Mouse (Mus musculus) neural tube, embryonic 15.5 days (tissue): ENCODE results near the gene Spag4. TPM values are rescaled to one million over a fixed set of nuclear protein-coding genes. Genes with fewer than 3 reads are reported as not detected.

ENCODE experiments used
- ATAC-seq: fragments of 200-750 bp; cut with Nextera tagmentation; 2 replicates; pipeline ENCODE4 v1.8.0; 2017; ENCODE audit warnings: mild to moderate bottlenecking, moderate TSS enrichment, moderate library complexity; ENCODE audit not compliant: low FRiP score
- H3K27ac ChIP-seq: fragments of 300-500 bp; sonication (generic); replicated peaks from 2 replicates; pipeline ENCODE4 v1.5.1; 2015; ENCODE audit warnings: mild to moderate bottlenecking, inconsistent platforms
- H3K27me3 ChIP-seq: fragments of 300-500 bp; sonication (generic); replicated peaks from 2 replicates; pipeline ENCODE4 v1.6.1; 2015; ENCODE audit warnings: inconsistent platforms
- H3K36me3 ChIP-seq: fragments of 300-500 bp; sonication (generic); 2 replicates; pipeline ENCODE4 v1.6.1; 2015; ENCODE audit warnings: inconsistent platforms
- H3K4me1 ChIP-seq: fragments of 300-500 bp; sonication (generic); 2 replicates; pipeline ENCODE4 v1.6.1; 2015; ENCODE audit warnings: inconsistent platforms
- H3K4me2 ChIP-seq: fragments of 300-500 bp; sonication (generic); 2 replicates; pipeline ENCODE4 v1.6.1; 2015; ENCODE audit warnings: inconsistent platforms, mild to moderate bottlenecking, moderate library complexity
- H3K4me3 ChIP-seq: fragments of 300-500 bp; sonication (generic); replicated peaks from 2 replicates; pipeline ENCODE4 v1.5.1; 2015; ENCODE audit warnings: mild to moderate bottlenecking, inconsistent platforms
- H3K9ac ChIP-seq: fragments of 300-500 bp; sonication (generic); replicated peaks from 2 replicates; pipeline ENCODE4 v1.6.1; 2015; ENCODE audit warnings: mild to moderate bottlenecking, inconsistent platforms
- H3K9me3 ChIP-seq: fragments of 300-500 bp; sonication (generic); replicated peaks from 2 replicates; pipeline ENCODE4 v1.6.1; 2016; ENCODE audit warnings: inconsistent platforms
- WGBS: fragments of 180-500 bp; shearing (Covaris S2); methylation state at CpG from one replicate; pipeline ENCODE4 v1.1.7; 2015; ENCODE audit warnings: mixed read lengths; 5-methylcytosine and 5-hydroxymethylcytosine counted together
- polyA plus RNA-seq: library from polyadenylated mRNA; unstranded; fragments of >200 nt; fragmentation: Nextera tagmentation; extraction: Ambion mirVana; gene quantifications from 2 replicates; pipeline ENCODE4 v1.2.1, GENCODE M21; 2015

The Spag4 gene
- polyA plus RNA-seq, 1 experiment from 2014 or later = 5.9 TPM

DNA sequence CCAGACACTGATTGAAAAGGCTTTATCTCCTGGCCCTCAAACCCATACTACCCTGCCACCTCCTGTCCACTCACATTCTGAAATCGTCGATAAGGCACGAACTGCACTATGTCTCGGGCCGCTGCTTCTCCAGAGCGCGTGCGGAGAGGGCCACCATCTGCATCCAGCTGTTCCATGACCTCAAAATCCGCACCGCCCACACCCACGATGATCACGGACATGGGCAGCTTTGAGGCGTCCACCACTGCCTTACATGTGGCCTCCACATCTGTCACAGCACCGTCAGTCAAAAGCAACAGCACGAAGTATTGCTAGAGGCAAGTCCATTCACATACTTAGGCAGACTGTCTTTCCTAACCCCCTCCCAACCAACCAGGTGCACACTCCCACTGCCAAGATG is 8.8 kb downstream of the Spag4 start:
- no peak overlapping the region for H3K4me3 ChIP-seq
- no peak overlapping the region for H3K9ac ChIP-seq
- WGBS = 95% methylated on average over 15 of the region's 15 CpGs
- ATAC-seq = no peak
- no peaks in the 10 kb centered on the region for H3K4me1 ChIP-seq
- no peak overlapping the region for H3K27ac ChIP-seq
- no peak overlapping the region for H3K4me2 ChIP-seq
- H3K27me3 ChIP-seq = no peaks in the 10 kb centered on the region
- no peaks in the 10 kb centered on the region for H3K9me3 ChIP-seq
- peaks cover 91% of the 10 kb centered on the region for H3K36me3 ChIP-seq

DNA sequence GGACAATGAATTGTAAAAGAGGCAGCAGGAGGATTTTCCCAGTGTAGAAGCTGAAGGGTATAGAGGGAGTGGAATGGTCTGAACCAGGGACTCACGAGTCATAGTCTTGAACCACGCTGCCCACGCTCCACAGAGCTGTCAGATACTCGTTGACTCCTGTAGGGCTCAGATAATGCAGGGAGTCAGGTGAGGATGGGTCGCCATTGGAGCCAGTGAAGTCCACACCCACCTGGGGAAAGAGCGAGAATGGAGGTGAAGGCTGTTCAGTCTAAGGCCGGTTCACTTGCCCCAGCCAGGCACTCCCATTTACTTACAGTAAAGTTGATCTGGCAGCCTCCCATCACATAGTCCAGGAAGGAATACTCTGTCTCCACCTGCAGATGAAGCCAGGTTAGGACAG is 12.5 kb downstream of the Spag4 start:
- Histone ChIP-seq H3K36me3 (peaks cover 62% of the 10 kb centered on the region), H3K4me1 (peaks cover 7% of the 10 kb centered on the region), H3K9ac (no peak overlapping the region), H3K4me3 (no peak overlapping the region), H3K4me2 (no peak overlapping the region), H3K27me3 (no peaks in the 10 kb centered on the region), H3K27ac (no peak overlapping the region), H3K9me3 (no peaks in the 10 kb centered on the region)
- 96% methylated on average over 7 of the region's 7 CpGs for WGBS
- ATAC-seq = no peak

DNA sequence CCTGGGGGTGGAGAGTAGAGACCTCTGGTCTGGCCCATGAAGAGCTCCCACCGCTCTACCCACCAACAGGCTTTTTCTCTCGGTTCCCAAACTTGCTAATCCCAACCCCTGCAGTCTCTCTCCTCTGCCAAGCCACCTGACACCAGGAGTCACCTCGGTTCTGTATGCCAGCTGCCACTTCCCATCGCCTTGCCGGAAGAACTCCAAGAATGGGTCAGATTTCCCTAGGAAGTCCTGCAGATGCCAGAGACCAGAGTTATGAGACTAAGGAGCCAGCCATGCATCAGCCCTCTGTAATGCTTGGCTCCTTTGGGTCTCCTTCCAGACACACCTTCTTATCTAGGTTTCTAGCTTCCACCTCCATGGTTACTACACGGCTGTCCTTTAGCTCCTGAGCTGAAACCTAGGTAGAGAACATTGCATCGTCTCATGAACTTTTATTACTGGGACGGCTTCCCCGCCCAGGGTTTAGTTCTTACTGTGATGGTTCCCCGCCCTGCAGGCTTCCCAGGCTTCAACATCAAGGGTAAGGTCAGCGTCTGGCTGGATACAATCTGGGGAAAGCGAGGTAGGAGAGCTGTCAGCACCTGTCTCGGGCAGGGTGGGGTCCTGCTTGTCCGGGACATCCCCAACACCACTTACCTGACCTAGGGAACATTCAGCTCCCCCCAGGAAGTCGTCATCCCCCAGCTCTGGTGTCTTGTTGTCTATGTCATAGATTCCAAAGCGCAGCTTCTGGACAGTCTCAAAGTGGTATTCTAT is 13.6 kb downstream of the Spag4 start:
- Histone ChIP-seq H3K4me1 (peaks cover 7% of the 10 kb centered on the region), H3K27me3 (no peaks in the 10 kb centered on the region), H3K36me3 (peaks cover 50% of the 10 kb centered on the region), H3K9ac (no peak overlapping the region), H3K4me2 (no peak overlapping the region), H3K9me3 (no peaks in the 10 kb centered on the region), H3K27ac (no peak overlapping the region), H3K4me3 (no peak overlapping the region)
- no peak for ATAC-seq
- WGBS = 92% methylated on average over 16 of the region's 16 CpGs

DNA sequence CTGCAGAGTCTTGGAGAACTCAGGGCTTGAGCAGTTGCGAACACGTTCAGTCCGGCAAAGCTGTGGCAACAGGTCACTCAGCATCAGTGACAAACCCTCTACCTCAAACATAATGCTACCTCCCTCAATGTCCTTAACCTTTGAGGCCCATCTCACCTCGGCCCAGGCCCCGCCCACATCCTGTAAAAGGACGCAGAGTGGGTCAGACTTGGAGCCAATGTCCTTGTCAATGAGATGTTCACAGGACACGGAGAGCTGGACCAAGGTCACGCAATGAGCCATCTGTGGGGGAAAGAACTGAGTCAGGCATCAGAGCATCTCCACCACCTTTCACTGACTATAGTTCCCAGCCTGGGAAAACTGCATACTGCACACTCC is 14.2 kb downstream of the Spag4 start:
- 90% methylated on average over 8 of the region's 8 CpGs for WGBS
- ATAC-seq = no peak
- H3K9ac ChIP-seq = no peak overlapping the region
- peaks cover 7% of the 10 kb centered on the region for H3K4me1 ChIP-seq
- H3K4me2 ChIP-seq = no peak overlapping the region
- H3K27ac ChIP-seq = no peak overlapping the region
- no peak overlapping the region for H3K4me3 ChIP-seq
- H3K36me3 ChIP-seq = peaks cover 44% of the 10 kb centered on the region
- H3K9me3 ChIP-seq = no peaks in the 10 kb centered on the region
- no peaks in the 10 kb centered on the region for H3K27me3 ChIP-seq

DNA sequence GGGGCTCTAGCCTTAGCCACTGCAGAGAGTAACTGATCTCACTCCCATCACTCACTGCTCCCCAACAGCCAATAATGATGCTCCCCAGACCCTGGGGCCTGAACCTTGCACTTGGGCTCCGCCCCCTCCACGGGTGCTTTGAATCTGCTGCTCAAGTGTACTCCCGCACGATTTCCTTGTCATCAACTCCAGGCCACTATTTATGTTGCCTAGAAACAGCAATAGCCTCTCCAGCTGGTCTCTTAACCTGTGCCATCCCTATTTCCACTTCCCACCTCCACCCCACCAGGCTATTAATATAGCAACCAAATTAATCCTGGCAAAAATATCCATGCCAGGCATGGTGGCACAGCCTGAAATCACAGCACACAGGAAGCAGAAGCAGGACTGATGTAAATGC is 14.7 kb downstream of the Spag4 start:
- H3K9ac ChIP-seq = no peak overlapping the region
- 48% methylated on average over 4 of the region's 4 CpGs for whole genome bisulfite sequencing
- H3K27ac ChIP-seq = no peak overlapping the region
- H3K4me2 ChIP-seq = no peak overlapping the region
- H3K27me3 ChIP-seq = no peaks in the 10 kb centered on the region
- no peaks in the 10 kb centered on the region for H3K9me3 ChIP-seq
- no peak overlapping the region for H3K4me3 ChIP-seq
- peaks cover 7% of the 10 kb centered on the region for H3K4me1 ChIP-seq
- no peak for ATAC-seq
- peaks cover 39% of the 10 kb centered on the region for H3K36me3 ChIP-seq

DNA sequence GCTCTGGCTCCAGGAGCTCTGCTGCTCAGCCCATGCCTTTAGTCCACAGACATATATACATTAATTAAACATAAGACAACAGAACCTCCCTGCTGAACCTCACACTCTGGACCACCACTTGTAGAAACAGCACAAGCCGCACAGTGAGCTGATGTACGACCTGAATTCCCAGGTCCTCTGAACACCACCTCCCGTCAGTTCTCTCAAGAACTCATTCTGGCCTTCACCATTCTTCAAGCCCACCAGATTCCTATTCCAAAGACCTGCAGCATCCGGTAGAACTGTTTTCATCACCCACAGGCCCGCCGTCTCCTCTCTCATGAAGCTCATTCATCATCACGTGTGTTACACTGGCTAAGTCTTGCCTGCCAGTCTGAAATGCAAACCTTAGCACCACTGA is 15.4 kb downstream of the Spag4 start:
- peaks cover 7% of the 10 kb centered on the region for H3K4me1 ChIP-seq
- no peak overlapping the region for H3K4me2 ChIP-seq
- no peaks in the 10 kb centered on the region for H3K9me3 ChIP-seq
- no peaks in the 10 kb centered on the region for H3K27me3 ChIP-seq
- H3K4me3 ChIP-seq = no peak overlapping the region
- 88% methylated on average over 7 of the region's 7 CpGs for WGBS
- ATAC-seq = no peak
- H3K27ac ChIP-seq = no peak overlapping the region
- peaks cover 32% of the 10 kb centered on the region for H3K36me3 ChIP-seq
- no peak overlapping the region for H3K9ac ChIP-seq

DNA sequence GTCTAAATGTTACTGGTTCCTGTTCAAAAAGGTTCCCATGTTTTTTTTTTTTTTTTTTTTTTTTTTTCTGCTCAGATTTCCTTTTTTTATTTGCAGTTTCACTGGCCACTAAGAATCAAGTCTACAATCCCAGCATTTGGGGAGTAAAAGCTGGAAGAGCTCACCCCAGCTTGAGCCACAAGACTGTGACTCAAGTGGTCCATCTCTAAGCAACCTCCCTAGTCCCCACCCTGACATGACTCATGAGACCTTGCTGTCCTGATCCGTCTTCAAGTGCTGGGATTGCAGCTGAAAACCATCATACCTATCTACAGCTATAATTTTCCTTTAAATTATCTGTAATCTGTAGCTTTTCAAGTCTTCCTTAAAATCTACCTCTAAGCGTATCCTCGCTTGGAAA is 19.6 kb downstream of the Spag4 start:
- WGBS = 88% methylated on average over 3 of the region's 3 CpGs
- no peak for ATAC-seq
- H3K9ac ChIP-seq = no peak overlapping the region
- H3K27ac ChIP-seq = no peak overlapping the region
- H3K4me3 ChIP-seq = no peak overlapping the region
- no peaks in the 10 kb centered on the region for H3K27me3 ChIP-seq
- peaks cover 12% of the 10 kb centered on the region for H3K4me1 ChIP-seq
- H3K36me3 ChIP-seq = no peaks in the 10 kb centered on the region; the same call in 1 of the 2 replicates
- H3K9me3 ChIP-seq = no peaks in the 10 kb centered on the region
- H3K4me2 ChIP-seq = no peak overlapping the region

DNA sequence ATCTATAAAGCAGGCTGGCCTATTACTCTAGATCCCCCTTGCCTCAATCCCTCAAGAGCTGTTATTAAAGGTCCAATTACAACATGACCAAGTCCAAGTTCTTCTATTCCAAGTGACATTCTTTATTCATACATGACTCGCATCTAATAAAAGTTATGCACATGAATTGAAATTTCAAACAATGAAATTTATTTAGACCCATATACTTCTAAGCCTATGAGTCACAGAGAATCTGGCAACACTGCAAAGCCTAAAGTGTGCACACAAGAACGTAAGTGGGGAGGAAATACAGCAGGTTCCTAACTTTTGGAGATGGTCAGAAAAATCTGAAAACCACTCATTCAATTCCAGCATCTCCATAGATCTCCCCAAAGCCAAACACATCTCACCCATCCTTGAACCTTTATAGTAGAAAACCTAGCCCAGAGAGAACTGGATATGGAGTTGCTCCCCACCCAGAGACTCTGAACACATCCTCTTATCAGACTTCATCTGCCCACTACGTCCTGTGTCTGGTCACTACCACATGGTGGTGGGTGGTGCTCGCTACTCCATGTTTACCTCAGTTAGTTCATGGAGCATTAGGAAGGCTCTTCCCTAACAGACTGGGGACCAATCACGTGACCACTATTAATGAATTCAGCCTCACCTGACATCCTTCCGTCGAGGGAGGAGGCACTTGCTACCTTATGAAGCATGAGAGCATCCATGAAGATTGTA is 22.6 kb downstream of the Spag4 start:
- no peak overlapping the region for H3K27ac ChIP-seq
- 90% methylated on average over 7 of the region's 7 CpGs for WGBS

DNA sequence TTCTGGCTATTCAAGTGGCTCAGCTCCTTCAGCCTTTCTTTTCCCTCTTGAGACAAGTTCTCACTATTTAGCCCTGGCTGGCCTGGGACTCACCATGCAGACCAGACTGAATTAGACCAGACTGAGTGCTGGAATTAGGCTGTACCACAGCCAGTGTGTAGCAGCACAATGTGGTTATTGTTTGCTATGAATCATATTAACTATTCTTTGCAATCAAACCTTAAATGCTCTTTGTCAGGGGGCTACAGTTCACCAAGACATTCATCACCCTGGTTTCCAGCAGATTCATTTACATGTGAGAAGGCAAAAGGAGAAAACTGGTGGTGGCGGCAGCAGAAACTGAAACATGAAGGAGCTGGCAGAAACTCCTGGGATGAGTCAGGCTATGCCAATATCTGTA is 24.8 kb downstream of the Spag4 start:
- WGBS = 48% methylated on average over 1 of the region's 1 CpGs
- Histone ChIP-seq H3K9ac (no peak overlapping the region), H3K9me3 (no peaks in the 10 kb centered on the region), H3K4me3 (no peak overlapping the region), H3K36me3 (peaks cover 2% of the 10 kb centered on the region; the same call in 1 of the 2 replicates), H3K4me2 (no peak overlapping the region), H3K27me3 (no peaks in the 10 kb centered on the region), H3K4me1 (peaks cover 13% of the 10 kb centered on the region), H3K27ac (no peak overlapping the region)
- no peak for ATAC-seq

More for the DNA sequence above, 22.6 kb downstream of the Spag4 start:
- Histone ChIP-seq H3K4me1 (peaks cover 13% of the 10 kb centered on the region), H3K9me3 (no peaks in the 10 kb centered on the region), H3K36me3 (no peaks in the 10 kb centered on the region; the same call in 1 of the 2 replicates), H3K4me3 (no peak overlapping the region), H3K27me3 (no peaks in the 10 kb centered on the region), H3K9ac (no peak overlapping the region), H3K4me2 (no peak overlapping the region)
- no peak for ATAC-seq

DNA sequence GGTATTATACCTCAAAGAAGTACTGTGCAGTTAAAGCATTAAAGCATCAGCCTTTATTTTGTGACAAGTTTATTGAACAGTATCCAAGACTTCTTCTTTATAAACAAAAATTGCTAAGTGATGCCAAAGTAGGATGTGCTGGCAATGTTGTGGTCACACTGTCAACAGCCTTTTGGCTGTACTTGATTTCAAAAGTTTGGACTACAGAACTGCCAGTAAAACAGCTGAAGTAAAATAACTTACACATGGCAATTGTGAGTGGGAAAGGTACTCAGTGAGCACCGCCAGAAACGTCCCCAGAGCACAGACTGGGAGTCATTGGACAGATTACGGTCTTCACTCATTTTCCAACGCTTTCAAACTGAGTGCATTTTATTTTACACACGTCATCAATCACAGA is 27.0 kb downstream of the Spag4 start:
- ATAC-seq = no peak
- no peak overlapping the region for H3K4me2 ChIP-seq
- WGBS = 82% methylated on average over 5 of the region's 5 CpGs

DNA sequence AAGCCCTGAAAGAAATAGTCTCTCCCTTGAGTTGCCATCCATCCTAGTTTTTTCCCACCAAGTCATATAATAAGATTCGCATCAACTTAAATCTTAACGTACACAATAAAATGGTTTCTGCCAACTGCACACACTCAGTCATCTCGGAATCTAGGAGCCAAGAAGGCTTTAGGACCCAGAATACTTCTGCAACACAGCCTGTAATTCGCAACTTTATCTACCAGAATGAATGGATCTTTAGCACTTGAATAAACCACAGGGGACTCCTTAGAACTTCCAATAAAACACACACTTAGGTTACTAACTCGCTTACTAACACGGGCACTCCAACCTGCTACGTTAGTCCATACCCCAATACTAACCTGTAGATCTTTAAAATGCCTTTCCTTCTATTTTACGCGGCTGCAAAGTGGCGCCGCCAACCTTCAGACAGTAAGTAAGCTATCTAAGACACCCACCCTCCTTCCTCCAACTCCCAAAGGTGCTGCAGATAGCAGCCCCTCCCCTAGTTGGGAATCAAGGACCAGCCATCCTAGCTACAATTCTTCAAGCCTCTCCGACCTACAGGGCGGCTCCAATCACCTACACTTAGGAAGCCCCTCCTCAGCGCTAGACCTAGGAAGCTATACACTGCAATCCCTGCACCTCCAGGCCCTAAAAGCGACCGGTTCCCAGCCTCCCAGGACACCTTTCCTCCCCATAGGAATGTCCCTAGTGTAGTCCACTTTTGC is 45.8 kb downstream of the Spag4 start:
- H3K27me3 ChIP-seq = no peaks in the 10 kb centered on the region
- peak overlapping the region; percentile 97 for H3K27ac ChIP-seq
- H3K4me1 ChIP-seq = peaks cover 28% of the 10 kb centered on the region
- H3K36me3 ChIP-seq = no peaks in the 10 kb centered on the region
- H3K4me2 ChIP-seq = peak overlapping the region; percentile 70
- no peaks in the 10 kb centered on the region for H3K9me3 ChIP-seq
- peak; percentile 76 for ATAC-seq
- peak overlapping the region; percentile 89 for H3K9ac ChIP-seq
- peak overlapping the region; percentile 61 for H3K4me3 ChIP-seq
- 1% methylated on average over 16 of the region's 16 CpGs for WGBS

More for the DNA sequence above, 27.0 kb downstream of the Spag4 start:
- no peak overlapping the region for H3K9ac ChIP-seq
- no peaks in the 10 kb centered on the region for H3K9me3 ChIP-seq
- H3K27ac ChIP-seq = no peak overlapping the region
- peaks cover 16% of the 10 kb centered on the region for H3K4me1 ChIP-seq
- H3K4me3 ChIP-seq = no peak overlapping the region
- peaks cover 19% of the 10 kb centered on the region for H3K36me3 ChIP-seq
- H3K27me3 ChIP-seq = no peaks in the 10 kb centered on the region
